Mouse (Mus musculus): ENCODE results near the gene Lrtm2. TPM values are rescaled to one million over a fixed set of nuclear protein-coding genes. Genes with fewer than 3 reads are reported as not detected.

Gene Lrtm2
- polyA plus RNA-seq, 1 experiment from 2014 or later: 0.25 TPM

Other genes starting within 250 kb of the Lrtm2 start
- gene Dcp1b, start 155.5 kb downstream of the Lrtm2 start, polyA plus RNA-seq (2015; fragmentation: Nextera tagmentation; extraction: Ambion mirVana): 7.6 and 7.8 TPM in 2 replicates
- 51.7 and 65.3 TPM in 2 replicates for gene Cacna1c, start 134.3 kb downstream of the Lrtm2 start, polyA plus RNA-seq (2015; fragmentation: Nextera tagmentation; extraction: Ambion mirVana)
- gene Cacna2d4, start 94.2 kb downstream of the Lrtm2 start, polyA plus RNA-seq (2015; fragmentation: Nextera tagmentation; extraction: Ambion mirVana): 0.32 TPM in 1 of 2 replicates, not detected in the other
- 31.2 and 33.9 TPM in 2 replicates for gene Adipor2, start 86.9 kb upstream of the Lrtm2 start, polyA plus RNA-seq (2015; fragmentation: Nextera tagmentation; extraction: Ambion mirVana)
- gene Fbxl14, start 148.9 kb upstream of the Lrtm2 start, polyA plus RNA-seq (2015; fragmentation: Nextera tagmentation; extraction: Ambion mirVana): 2.7 and 3.1 TPM in 2 replicates
- 5.8 and 8.0 TPM in 2 replicates for gene Wnt5b, start 213.6 kb upstream of the Lrtm2 start, polyA plus RNA-seq (2015; fragmentation: Nextera tagmentation; extraction: Ambion mirVana)

Data from heart, embryonic 15.5 days (tissue).